Mouse (Mus musculus): Measurements from ENCODE around the gene Cog5.
"Not testable (repeated sequence)": the region's sequence is repeated elsewhere in the genome, so short reads cannot be mapped to it uniquely, and the experiment has no call there.

The Cog5 gene

GRCm38 (mm10) chr12:31654197-31654964 is at the start of gene Cog5, which contains the start of gene Dus4l:
Gene Cog5, plus strand, starts transcription at chr12:31654869.
Gene Dus4l, minus strand, starts transcription at chr12:31654826.
- in situ Hi-C loops (cut with MboI; ENCODE audit: unreplicated experiment in 2 of 2) = no loop called here

- in situ Hi-C loops (cut with MboI; ENCODE audit: unreplicated experiment in 2 of 2) = no loop called here
Measured at GRCm38 (mm10) chr12:31604894-31605293, 49.8 kb upstream of the Cog5 start.

GRCm38 (mm10) chr12:31608138-31608537 is 46.5 kb upstream of the Cog5 start:
- in situ Hi-C loops (cut with MboI; ENCODE audit: unreplicated experiment in 2 of 2) = no loop called here

DNA sequence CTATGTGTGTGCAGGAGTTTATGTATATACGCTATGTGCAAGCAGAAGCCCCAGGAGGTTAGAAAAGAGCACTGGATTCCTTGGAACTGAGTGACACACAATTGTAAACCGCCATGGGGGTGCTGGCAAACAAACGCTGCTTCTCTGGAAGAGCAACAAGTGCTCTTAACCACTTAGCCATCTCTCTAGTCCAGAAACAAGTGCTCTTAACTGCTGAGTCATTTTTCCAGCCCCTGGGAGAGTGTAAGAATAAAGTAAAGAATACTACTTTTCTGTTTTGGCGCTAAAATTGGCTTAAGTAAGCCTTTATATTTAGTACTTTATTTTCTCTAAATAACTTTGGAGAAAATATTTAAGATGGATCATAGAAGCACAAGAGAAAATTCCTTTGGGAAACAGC is 41.3 kb upstream of the Cog5 start:
- in situ Hi-C loops (cut with MboI; ENCODE audit: unreplicated experiment in 2 of 2) = no loop called here

DNA sequence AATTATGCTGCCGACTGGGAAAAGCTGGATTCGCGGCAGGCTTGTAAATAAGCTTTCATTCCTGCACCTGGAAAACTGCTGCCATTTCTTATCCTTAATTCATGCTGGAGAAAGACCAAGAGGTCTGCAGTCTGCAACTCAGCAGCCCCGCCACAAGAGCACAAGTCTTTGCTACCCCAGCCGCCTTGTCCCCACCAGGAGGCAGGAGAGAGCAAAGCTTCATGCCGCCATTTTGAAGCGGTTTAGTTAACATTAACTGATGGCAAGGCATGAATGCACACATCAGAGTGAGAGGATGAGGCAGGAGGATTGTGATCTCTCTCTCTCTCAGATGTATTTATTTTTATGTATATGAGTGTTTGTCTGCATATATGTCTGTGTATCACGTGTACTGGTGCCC is 34.6 kb upstream of the Cog5 start:
- in situ Hi-C loops (cut with MboI; ENCODE audit: unreplicated experiment in 2 of 2) = no loop called here

- in situ Hi-C loops (cut with MboI; ENCODE audit: unreplicated experiment in 2 of 2) = no loop called here
Measured at GRCm38 (mm10) chr12:31625016-31625415, 29.7 kb upstream of the Cog5 start.

DNA sequence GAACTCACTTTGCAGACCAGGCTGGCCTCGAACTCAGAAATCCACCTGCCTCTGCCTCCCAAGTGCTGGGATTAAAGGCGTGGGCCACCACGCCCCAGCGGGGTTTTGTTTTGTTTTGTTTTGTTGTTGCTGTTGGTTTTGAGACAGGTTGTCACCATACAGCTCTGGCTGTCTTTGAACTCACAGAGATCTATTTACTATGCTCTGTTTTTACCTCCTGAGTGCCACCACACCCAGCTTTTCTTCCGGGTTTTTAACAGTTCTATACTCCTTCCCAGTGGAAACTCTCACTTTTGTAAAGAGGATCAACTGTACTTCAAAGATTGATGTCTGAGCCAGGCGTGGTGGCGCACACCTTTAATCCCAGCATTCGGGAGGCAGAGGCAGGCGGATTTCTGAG is 26.3 kb upstream of the Cog5 start:
- in situ Hi-C loops (cut with MboI; ENCODE audit: unreplicated experiment in 2 of 2) = not testable (repeated sequence)

DNA sequence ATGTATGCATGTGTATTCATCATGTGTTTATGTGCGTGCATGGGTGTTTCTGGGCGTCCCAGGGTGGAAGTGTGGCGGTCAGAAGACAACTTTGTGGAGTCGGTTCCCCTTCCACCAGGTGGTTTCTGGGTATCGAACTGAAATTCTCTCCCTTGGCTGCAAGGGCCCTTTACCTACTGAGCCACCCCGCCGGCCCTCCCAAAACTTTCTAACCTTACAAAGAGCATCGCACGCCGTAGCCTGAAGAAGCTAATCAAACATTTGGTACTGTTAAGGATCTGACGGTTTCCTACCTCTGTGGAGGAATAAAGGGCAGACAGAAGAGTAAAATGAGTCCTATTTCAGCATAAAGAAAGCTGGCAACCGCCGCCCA is 20.7 kb upstream of the Cog5 start:
- in situ Hi-C loops (cut with MboI; ENCODE audit: unreplicated experiment in 2 of 2) = loop anchor here in 1 of 2 experiments (10.0 kb wide), 1 partner anchor 129 kb away; no protein-coding TSS in a partner anchor

DNA sequence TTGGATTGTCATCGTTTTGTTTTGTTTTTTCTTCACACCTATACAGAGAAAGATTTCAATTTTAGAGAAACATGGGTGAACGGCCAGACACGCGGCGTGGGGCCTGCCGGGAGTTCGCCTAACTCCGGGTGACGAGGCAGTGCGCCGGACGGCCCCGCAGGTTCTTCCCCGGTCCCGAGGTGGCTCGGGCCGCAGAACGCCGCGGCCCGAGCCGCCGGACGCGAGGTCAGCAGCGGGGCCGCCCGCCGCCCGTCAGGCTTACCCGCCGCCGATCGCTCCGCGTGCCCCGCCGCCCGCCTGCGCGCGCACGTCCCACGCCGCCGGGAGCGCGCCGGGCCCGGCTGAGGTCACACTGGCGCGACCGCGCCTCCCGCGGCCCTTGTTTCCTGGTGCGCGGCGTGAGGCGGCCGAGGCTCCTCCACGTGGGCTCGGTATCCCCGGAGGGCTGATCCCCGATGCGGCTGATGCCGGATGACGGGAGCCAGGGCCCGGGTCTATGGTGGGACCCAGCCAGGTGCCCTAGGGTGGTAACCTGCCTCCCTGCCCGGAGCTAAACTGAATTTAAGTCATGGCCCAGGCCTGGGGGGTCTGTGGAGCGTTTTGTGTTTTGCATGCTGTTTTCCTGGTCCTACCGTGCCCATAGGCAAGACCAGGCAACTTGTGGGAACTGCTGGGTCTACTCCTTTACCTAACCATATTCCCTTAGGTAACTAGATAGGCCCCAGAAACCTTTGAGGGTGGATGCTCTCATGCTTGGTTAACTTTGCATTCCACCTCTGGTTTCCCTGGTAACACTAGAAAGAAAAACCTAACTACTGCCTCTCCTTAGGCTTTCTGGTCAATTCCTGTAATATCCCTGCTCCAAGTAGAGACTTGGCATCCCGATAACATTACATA is 20.1 kb upstream of the Cog5 start, which contains the start of gene Bcap29:
Bcap29 (minus strand) TSS at position 316 of the 897 bp plus-strand sequence.
- in situ Hi-C loops (cut with MboI; ENCODE audit: unreplicated experiment in 2 of 2) = loop anchor here in 1 of 2 experiments (10.0 kb wide), 1 partner anchor 130 kb away; no protein-coding TSS in a partner anchor

DNA sequence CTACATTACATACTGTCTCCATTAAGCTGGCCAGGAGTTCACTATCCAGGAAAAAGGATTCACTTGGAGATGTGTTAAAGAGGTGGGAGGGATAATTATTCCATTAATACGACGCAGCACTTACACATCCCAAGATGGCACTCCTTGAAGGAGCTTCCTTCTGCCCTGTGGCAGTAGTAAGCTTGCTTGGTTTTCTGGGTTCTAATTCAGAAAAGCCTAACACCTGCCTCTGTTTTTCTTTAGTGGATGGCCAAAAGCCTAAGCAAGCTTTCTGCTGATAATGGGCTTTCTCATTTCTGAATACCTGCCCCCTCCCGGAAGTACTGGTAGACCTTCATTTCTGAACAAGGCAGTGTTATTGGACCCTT is 19.4 kb upstream of the Cog5 start:
- in situ Hi-C loops (cut with MboI; ENCODE audit: unreplicated experiment in 2 of 2) = loop anchor here in 1 of 2 experiments (10.0 kb wide), 1 partner anchor 130 kb away; no protein-coding TSS in a partner anchor

GRCm38 (mm10) chr12:31653611-31654010 is 1.1 kb upstream of the Cog5 start:
- in situ Hi-C loops (cut with MboI; ENCODE audit: unreplicated experiment in 2 of 2) = no loop called here

DNA sequence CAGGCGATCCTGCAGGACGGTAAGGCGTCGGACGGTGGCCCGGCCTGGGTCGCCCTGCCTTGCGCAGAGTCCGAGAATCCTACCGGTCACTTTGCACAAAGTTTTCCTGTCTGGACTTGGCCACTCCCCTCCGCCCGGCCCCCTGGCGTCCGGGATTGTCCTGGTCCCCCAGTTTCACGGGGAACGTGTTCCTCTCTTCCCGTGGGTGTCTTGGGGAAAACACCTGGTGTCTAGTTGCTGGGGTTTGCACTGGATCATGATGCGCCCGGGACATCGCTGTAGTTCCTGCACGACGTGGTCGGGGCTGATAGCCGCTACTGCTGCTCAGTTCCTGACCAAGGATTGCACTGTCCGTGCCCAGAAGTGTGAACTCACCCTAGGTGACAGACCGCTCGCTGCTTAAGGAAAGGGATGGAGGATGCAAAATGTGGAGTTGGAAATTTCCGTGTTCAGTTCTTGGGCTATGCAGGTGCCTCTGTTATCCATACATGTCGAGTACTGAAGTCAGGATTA is 352 bp downstream of the Cog5 start:
- in situ Hi-C loops (cut with MboI; ENCODE audit: unreplicated experiment in 2 of 2) = no loop called here

- in situ Hi-C loops (cut with MboI; ENCODE audit: unreplicated experiment in 2 of 2) = no loop called here
Measured at GRCm38 (mm10) chr12:31656841-31657240, 2.2 kb downstream of the Cog5 start.

- in situ Hi-C loops (cut with MboI; ENCODE audit: unreplicated experiment in 2 of 2) = no loop called here
Measured at GRCm38 (mm10) chr12:31665999-31666398, 11.3 kb downstream of the Cog5 start.

DNA sequence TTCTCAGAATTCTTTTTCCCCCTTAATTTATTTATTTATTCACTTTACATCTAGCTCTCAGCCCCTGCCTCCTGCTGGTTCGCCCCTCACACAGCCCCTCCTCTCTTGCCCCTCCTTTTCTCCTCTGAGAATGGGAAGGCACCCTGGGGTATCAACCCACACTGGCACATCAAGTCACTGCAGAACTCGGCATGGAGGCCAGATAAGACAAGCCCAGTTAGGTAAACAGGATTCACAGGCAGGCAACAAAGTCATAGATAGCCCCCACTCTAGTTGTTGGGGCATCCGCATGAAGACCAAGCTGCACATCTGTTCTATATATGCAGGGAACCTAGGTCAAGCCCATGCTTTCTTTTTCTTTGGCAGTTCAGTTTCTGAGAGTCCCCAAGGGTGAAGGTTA is 12.5 kb downstream of the Cog5 start:
- in situ Hi-C loops (cut with MboI; ENCODE audit: unreplicated experiment in 2 of 2) = no loop called here

DNA sequence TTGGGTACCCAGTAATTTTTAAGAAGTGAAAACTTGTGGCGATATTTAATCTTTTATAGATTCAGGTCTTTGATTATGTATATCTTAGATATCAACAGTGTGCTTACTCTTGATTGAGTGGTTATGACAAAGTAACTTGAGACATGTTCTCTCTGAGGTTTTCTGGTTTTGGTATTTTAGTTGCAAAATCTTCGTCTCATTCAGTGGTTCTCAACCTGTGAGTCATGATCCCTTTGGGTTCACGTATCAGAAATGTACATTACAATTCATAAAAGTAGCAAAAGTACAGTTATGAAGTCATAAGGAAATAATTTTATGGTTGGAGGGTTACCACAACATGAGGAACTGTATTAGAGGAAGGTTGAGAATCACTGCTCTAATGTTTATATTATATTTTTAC is 32.0 kb downstream of the Cog5 start:
- in situ Hi-C loops (cut with MboI; ENCODE audit: unreplicated experiment in 2 of 2) = no loop called here

GRCm38 (mm10) chr12:31693278-31693677 is 38.6 kb downstream of the Cog5 start:
- in situ Hi-C loops (cut with MboI; ENCODE audit: unreplicated experiment in 2 of 2) = no loop called here

- in situ Hi-C loops (cut with MboI; ENCODE audit: unreplicated experiment in 2 of 2) = loop anchor here in 1 of 2 experiments (25.0 kb wide), 1 partner anchor 588 kb away; no protein-coding TSS in a partner anchor
Measured at GRCm38 (mm10) chr12:31700623-31701347, 46.1 kb downstream of the Cog5 start.

GRCm38 (mm10) chr12:31701411-31701810 is 46.7 kb downstream of the Cog5 start:
- in situ Hi-C loops (cut with MboI; ENCODE audit: unreplicated experiment in 2 of 2) = loop anchor here in 1 of 2 experiments (25.0 kb wide), 1 partner anchor 589 kb away; no protein-coding TSS in a partner anchor

DNA sequence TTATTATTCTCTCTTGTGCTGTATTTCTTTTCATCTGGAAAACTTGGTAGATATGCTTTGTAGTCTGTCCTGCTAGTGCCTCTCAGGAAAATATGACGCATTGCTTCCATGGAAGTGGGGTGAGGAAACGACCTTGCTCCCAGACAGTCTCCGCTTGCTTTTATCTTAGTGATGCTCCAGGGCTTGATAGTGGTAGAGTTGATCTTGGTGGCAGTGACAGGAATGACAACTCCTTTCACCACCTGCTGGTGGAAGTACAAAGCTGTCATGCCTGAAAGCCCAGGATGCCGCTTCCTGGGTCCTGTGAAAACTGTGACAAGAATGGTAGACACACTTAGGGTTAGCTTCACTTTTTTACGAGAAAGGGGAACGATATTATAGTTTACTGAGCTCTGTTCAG is 49.2 kb downstream of the Cog5 start:
- in situ Hi-C loops (cut with MboI; ENCODE audit: unreplicated experiment in 2 of 2) = loop anchor here in 1 of 2 experiments (25.0 kb wide), 1 partner anchor 592 kb away; no protein-coding TSS in a partner anchor
